Mouse (Mus musculus): ENCODE results near the gene Tead3.

DNA sequence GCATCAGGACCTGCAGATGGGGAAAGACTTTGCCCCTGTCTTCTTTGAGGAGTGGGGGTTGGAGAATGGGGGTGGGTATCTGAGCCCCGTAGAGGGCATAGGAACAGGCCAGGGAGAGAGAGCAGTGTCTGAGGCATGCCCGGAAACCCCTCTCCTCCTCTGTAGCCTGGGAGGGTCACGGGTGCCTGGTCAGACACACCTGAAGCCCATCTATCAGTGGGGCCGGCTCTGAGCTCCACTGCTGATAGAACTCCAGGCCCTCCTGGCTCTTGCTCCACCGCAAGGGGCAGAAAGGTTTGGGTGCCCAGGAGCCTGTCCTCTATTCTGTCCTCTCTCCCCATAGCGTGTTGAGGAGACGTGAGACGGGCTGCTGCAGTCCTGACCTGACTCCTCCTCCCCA, 24.9 kb downstream of the Tead3 start:
- no peak for TF ChIP-seq CTCF (IDR thresholded peaks at IDR 0.05; ENCODE audit: extremely low read depth, insufficient read depth, low read length)
- no peak for TF ChIP-seq POLR2A (IDR thresholded peaks at IDR 0.05; ENCODE audit: extremely low read depth, insufficient read depth, low read length)
